Mouse (Mus musculus): ENCODE measurements at regions not wholly inside any gene's neighbourhood (a gene's known extent, or its start where the extent isn't known, plus 50 kb on each side); places are given as distances from the start of the nearest gene placed in this dataset.

GRCm38 (mm10) chr14:64587699-64588434, 483.8 kb downstream of the Prss52 start:
- H3K4me3 ChIP-seq (ENCODE audit: low read depth, low read length): peak overlapping the region; percentile 52
- WGBS: under 1% methylated on average over 36 of the region's 40 CpGs
- no peaks in the 10 kb centered on the region for H3K36me3 ChIP-seq (ENCODE audit: control insufficient read depth, insufficient read depth)
- H3K27me3 ChIP-seq (replicated peaks; ENCODE audit: control insufficient read depth, insufficient read depth, low read length): peaks cover 86% of the 10 kb centered on the region
- H3K4me2 ChIP-seq (replicated peaks; ENCODE audit: low read depth): peak overlapping the region; percentile 91
- H3K9ac ChIP-seq (ENCODE audit: low read depth, low read length): no peak overlapping the region
- no peaks in the 10 kb centered on the region; the same call in 1 of the 2 replicates for H3K4me1 ChIP-seq (replicated peaks; ENCODE audit: control insufficient read depth, insufficient read depth, low read length)
- no peak for TF ChIP-seq CTCF (IDR thresholded peaks at IDR 0.05; ENCODE audit: low read depth)
- ATAC-seq: no peak
- no peak overlapping the region for H3K27ac ChIP-seq (ENCODE audit: low read depth, low read length)
- H3K9me3 ChIP-seq (ENCODE audit: control insufficient read depth): no peaks in the 10 kb centered on the region

GRCm38 (mm10) chr14:64588561-64588960, 484.5 kb downstream of the Prss52 start:
- Histone ChIP-seq H3K4me3 (ENCODE audit: low read depth, low read length) (peak overlapping the region; percentile 29; the same call in 1 of the 2 replicates), H3K4me1 (replicated peaks; ENCODE audit: control insufficient read depth, insufficient read depth, low read length) (no peaks in the 10 kb centered on the region; the same call in 1 of the 2 replicates), H3K4me2 (replicated peaks; ENCODE audit: low read depth) (no peak overlapping the region), H3K27ac (ENCODE audit: low read depth, low read length) (no peak overlapping the region), H3K9ac (ENCODE audit: low read depth, low read length) (no peak overlapping the region), H3K27me3 (replicated peaks; ENCODE audit: control insufficient read depth, insufficient read depth, low read length) (peaks cover 81% of the 10 kb centered on the region), H3K9me3 (ENCODE audit: control insufficient read depth) (no peaks in the 10 kb centered on the region), H3K36me3 (ENCODE audit: control insufficient read depth, insufficient read depth) (no peaks in the 10 kb centered on the region)
- no peak for ATAC-seq
- WGBS: 2% methylated on average over 23 of the region's 23 CpGs
- TF ChIP-seq CTCF (IDR thresholded peaks at IDR 0.05; ENCODE audit: low read depth): no peak

- no peak for ATAC-seq
- H3K27me3 ChIP-seq (replicated peaks; ENCODE audit: control insufficient read depth, insufficient read depth, low read length): peaks cover 81% of the 10 kb centered on the region
- WGBS: 0% methylated on average over 2 of the region's 2 CpGs
- no peak overlapping the region for H3K4me2 ChIP-seq (replicated peaks; ENCODE audit: low read depth)
- peak overlapping the region; percentile 29 for H3K4me3 ChIP-seq (ENCODE audit: low read depth, low read length)
- no peak for TF ChIP-seq CTCF (IDR thresholded peaks at IDR 0.05; ENCODE audit: low read depth)
- H3K27ac ChIP-seq (ENCODE audit: low read depth, low read length): no peak overlapping the region
- no peaks in the 10 kb centered on the region; the same call in 1 of the 2 replicates for H3K4me1 ChIP-seq (replicated peaks; ENCODE audit: control insufficient read depth, insufficient read depth, low read length)
- no peaks in the 10 kb centered on the region for H3K9me3 ChIP-seq (ENCODE audit: control insufficient read depth)
- no peaks in the 10 kb centered on the region for H3K36me3 ChIP-seq (ENCODE audit: control insufficient read depth, insufficient read depth)
- no peak overlapping the region for H3K9ac ChIP-seq (ENCODE audit: low read depth, low read length)
These were observed 485.0 kb downstream of the Prss52 start for GRCm38 (mm10) chr14:64589126-64589525.

GRCm38 (mm10) chr14:64589571-64590547, 485.8 kb downstream of the Prss52 start:
- TF ChIP-seq CTCF (IDR thresholded peaks at IDR 0.05; ENCODE audit: low read depth): no peak
- peak overlapping the region; percentile 51 for H3K4me2 ChIP-seq (replicated peaks; ENCODE audit: low read depth)
- H3K4me3 ChIP-seq (ENCODE audit: low read depth, low read length): peak overlapping the region; percentile 29
- no peak overlapping the region; the same call in 1 of the 2 replicates for H3K9ac ChIP-seq (ENCODE audit: low read depth, low read length)
- no peak for ATAC-seq
- no peaks in the 10 kb centered on the region for H3K36me3 ChIP-seq (ENCODE audit: control insufficient read depth, insufficient read depth)
- WGBS: under 1% methylated on average over 41 of the region's 41 CpGs
- H3K27ac ChIP-seq (ENCODE audit: low read depth, low read length): no peak overlapping the region
- H3K9me3 ChIP-seq (ENCODE audit: control insufficient read depth): no peaks in the 10 kb centered on the region
- peaks cover 79% of the 10 kb centered on the region for H3K27me3 ChIP-seq (replicated peaks; ENCODE audit: control insufficient read depth, insufficient read depth, low read length)
- no peaks in the 10 kb centered on the region; the same call in 1 of the 2 replicates for H3K4me1 ChIP-seq (replicated peaks; ENCODE audit: control insufficient read depth, insufficient read depth, low read length)

GRCm38 (mm10) chr14:64590611-64591010, 486.5 kb downstream of the Prss52 start:
- peaks cover 72% of the 10 kb centered on the region for H3K27me3 ChIP-seq (replicated peaks; ENCODE audit: control insufficient read depth, insufficient read depth, low read length)
- peak overlapping the region; percentile 51; the same call in 1 of the 2 replicates for H3K4me2 ChIP-seq (replicated peaks; ENCODE audit: low read depth)
- H3K9me3 ChIP-seq (ENCODE audit: control insufficient read depth): no peaks in the 10 kb centered on the region
- H3K4me3 ChIP-seq (ENCODE audit: low read depth, low read length): peak overlapping the region; percentile 29; the same call in 1 of the 2 replicates
- 2% methylated on average over 15 of the region's 15 CpGs for WGBS
- H3K27ac ChIP-seq (ENCODE audit: low read depth, low read length): no peak overlapping the region
- no peak for TF ChIP-seq CTCF (IDR thresholded peaks at IDR 0.05; ENCODE audit: low read depth)
- no peaks in the 10 kb centered on the region for H3K36me3 ChIP-seq (ENCODE audit: control insufficient read depth, insufficient read depth)
- H3K9ac ChIP-seq (ENCODE audit: low read depth, low read length): no peak overlapping the region
- H3K4me1 ChIP-seq (replicated peaks; ENCODE audit: control insufficient read depth, insufficient read depth, low read length): no peaks in the 10 kb centered on the region; the same call in 1 of the 2 replicates
- no peak for ATAC-seq

All from intestine, postnatal 0 days (tissue).